Mouse (Mus musculus) spleen, embryonic (tissue): Measurements from ENCODE around the gene Elmsan1.

Experiments
- CTCF ChIA-PET: fragments of 350-600 bp; sonication (Branson Sonifier 250); formaldehyde crosslinking; loops from one replicate; lab custom pipeline; 2022; lab: Charles Lee

The Elmsan1 gene

DNA sequence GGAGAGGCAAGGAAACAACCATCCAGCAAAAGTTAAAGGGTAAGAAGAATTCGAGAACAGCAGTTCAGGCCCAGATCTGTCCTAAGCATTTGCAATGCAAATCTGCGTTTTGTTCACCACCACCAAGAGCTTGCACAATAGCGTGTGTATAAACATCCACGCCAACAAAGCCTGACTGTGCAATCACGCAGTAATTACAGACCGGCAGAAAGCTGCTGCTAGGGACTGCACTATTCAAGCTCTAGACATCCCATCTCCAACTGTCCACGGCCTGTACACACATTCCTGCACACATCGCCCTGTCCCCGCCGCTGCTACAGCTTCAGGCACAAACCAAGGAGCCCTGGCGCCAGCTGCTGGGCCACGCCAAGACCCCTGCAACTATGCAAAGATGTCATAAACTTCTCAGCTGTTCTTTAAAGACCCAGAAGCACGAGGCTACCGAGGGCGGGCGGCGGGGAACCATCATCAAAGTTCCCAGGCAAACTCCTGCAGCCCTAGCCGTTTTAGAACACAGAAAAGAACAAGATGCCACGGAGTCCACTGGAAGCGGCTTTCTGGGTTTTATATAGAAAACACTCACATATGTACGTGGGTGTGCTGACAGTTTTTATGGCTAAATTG is 1.1 kb downstream of the Elmsan1 start:
- CTCF ChIA-PET, result interaction anchor here (0.6 to 1.5 kb wide), 4 partner anchors 10 to 114 kb away, joined by 3 to 5 read pairs (median 3); no protein-coding TSS in a partner anchor

DNA sequence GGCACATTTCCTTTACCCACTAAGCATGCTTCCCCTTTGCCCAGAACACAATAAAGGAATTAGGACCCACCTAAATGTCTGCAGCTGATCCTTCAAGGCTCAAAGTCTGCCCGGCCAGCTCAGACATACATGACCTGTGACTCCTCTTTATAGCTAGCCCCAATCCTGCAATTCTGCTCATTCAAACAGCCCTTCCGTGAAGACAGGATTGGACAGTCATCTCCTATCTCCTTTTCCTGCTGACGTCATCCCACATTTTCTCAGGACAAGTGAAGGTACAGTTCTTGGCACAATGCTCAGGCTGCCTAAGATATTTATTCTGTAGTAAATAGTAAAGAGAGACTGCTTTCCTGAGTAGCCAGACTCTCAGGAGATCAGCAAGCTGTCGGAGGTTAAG is 1.6 kb downstream of the Elmsan1 start:
- CTCF ChIA-PET, result interaction anchor here (1.5 kb wide), 1 partner anchor 9 kb away, joined by 5 read pairs; no protein-coding TSS in a partner anchor

DNA sequence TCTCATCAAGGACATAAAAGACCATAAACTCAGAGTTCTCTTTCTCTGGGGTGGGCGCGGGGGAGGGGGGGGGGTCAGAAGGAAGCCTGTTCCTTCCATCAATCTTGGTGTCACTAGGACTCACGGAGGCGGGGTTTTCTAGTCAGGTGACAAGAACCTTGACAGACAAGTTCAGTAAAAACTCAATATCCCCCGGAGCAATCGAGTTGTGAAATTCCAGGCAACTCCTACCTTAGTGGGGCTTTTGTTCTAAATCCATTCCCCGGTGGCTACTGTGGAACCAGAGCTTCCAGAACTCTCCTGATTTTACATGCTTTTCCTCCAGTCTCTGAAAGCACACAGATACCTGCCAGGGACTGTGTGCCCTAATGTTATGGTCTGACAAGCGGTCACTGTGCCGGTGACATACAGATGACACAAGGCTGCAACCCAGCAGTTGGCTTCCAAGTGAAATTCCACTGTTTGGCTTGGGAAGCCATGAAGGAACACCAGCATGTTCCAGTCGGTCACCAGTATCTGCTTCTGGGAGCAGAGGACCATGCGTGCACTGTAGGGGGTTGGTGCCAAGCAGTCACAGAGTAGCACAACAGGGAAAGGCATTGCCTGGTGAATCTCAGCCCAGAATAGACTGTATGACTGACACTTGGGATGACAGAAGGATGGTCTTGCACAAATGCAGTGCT is 2.8 kb downstream of the Elmsan1 start:
- CTCF ChIA-PET, result interaction anchor here (0.6 to 1.5 kb wide), 8 partner anchors 10 to 91 kb away, joined by 3 to 9 read pairs (median 6); no protein-coding TSS in a partner anchor

DNA sequence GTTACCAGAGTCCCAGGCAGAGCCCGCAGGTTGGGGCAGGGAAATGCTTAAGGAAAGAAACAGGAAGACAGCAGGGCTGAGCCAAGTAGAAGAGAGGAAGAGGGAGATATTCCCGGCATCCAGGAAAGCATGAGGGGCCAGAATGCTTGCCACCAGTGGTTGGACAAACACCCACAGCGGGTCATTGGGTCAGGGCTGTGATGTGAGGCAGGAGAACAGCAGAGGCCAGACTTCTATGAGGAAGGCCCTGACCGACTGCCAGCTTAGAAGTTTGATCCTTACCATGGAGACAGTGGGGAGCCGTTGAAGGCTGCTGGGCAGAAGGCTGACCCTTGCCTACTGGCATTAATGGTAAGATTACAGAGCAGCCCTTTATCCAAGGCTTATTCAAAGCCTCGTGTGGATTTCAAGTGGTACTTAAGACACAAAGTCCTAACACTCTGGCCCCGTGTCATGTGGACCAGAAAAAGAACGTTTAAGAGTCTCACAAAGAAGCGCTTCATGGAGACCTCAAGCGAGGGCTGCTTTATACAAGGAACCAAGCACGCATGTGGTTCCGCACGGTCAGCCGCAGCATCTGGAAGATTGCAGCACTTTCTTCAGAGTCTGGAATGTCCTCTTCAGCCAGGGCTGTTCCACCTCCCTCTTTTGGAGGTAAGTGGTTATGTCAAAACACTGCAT is 4.0 kb downstream of the Elmsan1 start:
- CTCF ChIA-PET, result interaction anchor here (0.5 to 1.5 kb wide), 5 partner anchors 9 to 26 kb away, joined by 3 to 8 read pairs (median 5); no protein-coding TSS in a partner anchor

DNA sequence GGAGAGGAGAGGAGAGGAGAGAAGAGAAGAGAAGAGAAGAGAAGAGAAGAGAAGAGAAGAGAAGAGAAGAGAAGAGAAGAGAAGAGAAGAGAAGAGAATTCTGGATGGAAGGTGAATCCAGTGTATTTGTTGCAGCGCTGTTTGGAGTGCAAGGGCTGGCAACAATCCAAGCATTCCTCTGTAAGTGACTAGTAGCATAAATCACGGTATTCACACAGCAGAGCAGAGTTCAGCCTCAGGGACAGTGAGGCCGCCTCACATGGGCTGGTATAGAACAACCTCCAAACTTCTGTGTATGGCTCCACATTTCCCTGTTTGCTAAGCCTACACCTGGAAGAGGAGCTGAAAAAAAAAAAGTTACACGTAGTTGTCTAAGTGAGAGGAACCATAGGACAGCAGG is 6.4 kb downstream of the Elmsan1 start:
- CTCF ChIA-PET, result no interaction called here

DNA sequence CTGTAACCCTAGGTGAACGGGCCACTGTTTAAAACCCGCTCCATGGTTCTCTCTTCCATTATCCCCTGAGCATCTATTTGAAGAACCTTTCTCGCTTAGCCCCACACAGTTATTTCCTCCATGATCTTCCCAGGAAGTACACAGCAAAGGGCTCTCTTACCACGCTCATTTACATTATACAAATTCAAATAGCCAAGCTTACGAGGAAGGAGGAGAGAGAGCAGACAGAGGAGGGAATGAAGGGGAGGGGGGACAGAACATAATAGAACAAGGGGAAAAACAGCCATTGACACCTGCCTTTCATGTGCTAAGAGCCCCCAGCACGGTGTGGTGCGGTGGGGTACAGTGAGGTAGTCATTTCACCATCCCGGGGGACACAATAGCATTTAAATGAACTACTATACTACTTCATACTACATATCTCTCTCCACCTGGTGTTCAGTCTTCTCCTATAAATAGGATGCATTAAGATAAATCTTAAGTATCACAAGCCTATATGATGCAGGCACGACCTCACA is 7.6 kb downstream of the Elmsan1 start:
- CTCF ChIA-PET, result interaction anchor here (0.6 to 1.1 kb wide), 3 partner anchors 10 to 177 kb away, joined by 3 to 6 read pairs (median 3); no protein-coding TSS in a partner anchor

DNA sequence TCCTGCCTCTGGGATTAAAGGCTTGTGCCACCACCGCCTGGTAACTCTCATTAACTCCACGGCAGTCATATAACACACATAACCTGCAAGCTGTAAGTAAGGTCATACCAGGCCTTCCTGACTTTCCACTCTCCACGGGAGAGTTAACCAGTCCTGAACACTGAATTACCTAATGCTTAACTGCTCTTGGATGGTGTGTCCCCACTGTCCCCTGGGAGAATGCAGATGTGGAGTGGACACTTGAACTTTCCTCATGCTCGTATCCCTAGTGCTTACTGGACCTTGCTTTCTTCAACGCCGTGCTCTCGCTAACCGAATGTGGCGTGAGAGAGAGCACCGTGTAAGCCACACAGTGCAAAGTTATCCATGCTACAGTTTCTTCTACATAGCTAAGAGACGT is 8.4 kb downstream of the Elmsan1 start:
- CTCF ChIA-PET, result interaction anchor here (1.5 kb wide), 1 partner anchor 12 kb away, joined by 4 read pairs; no protein-coding TSS in a partner anchor

DNA sequence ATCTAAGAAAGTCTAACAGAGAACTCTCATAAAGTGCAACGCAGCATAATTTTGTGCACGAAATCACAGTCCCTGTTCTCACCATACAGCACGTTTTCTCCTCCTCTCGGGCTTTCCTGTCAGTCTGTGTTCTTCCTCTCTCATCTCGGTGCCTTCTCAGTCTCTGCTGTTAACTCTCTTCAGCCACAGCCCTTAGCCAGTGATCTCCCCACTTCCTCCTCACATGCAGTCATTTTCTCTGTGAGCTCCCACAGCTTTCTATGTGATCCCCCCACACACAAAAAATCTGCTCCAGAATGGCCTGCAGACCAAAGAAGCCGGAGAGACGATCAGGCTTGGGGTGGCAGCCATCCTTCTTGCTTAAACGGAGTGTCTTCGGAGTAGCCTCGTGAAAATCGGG is 9.6 kb downstream of the Elmsan1 start:
- CTCF ChIA-PET, result interaction anchor here (0.7 to 1.5 kb wide), 3 partner anchors 11 to 17 kb away, joined by 4 to 5 read pairs (median 4); no protein-coding TSS in a partner anchor

DNA sequence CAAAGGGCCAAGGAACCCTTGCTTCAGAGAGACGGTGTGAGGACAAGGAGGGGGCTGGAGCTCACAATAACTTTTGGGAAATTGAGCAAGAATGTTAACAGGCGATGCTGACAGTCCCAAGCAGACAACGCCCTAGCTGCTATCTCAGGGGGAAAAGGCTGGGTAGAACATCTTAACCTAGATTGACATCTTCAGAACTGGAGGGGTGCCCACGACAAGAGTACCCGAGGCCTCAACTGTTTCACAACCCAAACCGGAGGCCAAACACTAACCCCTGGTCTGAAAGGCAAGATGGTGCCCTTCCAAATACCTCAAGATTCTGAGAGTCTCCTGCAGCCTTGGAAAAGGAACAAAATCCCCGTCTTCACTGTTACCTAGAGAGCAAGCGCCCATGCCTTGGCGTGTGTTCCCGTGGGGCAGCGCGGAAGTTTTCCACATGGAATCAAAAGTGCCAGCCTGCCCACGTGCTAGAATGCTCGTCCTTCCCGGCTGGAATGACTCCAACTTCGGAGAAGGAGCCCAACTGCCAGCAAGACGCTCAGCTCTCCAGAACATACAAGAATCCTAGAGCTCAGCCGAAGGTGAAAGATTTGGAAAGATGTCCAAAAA is 11.4 kb downstream of the Elmsan1 start:
- CTCF ChIA-PET, result interaction anchor here (1.7 kb wide), 1 partner anchor 10 kb away, joined by 5 read pairs; no protein-coding TSS in a partner anchor

DNA sequence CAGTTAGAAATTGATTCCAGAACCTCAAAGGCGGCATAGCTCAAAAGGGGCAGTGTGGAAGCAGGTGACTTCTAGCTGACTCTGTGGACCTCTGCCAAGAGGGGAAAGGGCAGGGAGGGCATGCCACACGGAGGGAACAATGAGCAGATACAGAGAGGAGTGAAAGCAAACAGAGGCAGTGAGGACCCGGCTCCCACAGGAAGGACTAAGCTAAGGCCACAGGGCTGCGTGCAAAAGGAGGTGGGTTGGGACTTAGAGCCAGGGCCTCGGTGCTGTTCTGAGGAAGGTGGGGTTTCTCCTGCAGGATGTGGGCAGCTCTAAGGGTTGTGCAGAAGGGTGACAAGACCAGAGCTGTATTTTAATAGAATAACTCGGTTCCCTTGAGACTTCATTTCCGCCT is 12.2 kb downstream of the Elmsan1 start:
- CTCF ChIA-PET, result interaction anchor here (0.7 kb wide), 2 partner anchors 11 to 78 kb away, joined by 3 read pairs; partner anchors contain the start of gene Ptgr2

DNA sequence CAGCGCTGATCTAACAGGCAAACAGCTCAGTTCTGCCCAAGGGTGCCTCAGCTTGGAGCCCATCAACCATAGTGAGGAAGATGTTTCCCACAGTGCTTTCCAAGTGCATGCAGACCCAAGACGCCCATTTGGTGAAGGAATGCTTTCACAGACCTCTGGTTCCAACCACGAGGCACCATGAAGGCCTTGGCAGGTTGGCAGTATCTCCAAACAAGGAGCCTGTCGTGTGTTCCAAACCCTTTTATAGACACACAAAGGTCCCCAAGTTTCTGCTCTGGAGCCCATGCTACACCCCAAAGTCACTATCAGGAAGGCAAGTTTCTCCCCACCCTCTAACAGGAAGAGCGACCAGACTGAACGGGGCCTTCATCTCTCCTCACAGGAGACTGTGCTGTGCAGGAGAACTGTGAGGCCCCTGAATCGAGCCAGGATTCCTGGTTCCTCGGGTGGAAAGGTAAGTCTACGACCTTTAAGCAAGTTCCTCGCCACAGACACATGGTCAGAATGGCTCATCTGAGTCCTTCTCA is 13.0 kb downstream of the Elmsan1 start:
- CTCF ChIA-PET, result interaction anchor here (0.6 to 0.7 kb wide), 2 partner anchors 9 to 11 kb away, joined by 3 to 4 read pairs; no protein-coding TSS in a partner anchor

DNA sequence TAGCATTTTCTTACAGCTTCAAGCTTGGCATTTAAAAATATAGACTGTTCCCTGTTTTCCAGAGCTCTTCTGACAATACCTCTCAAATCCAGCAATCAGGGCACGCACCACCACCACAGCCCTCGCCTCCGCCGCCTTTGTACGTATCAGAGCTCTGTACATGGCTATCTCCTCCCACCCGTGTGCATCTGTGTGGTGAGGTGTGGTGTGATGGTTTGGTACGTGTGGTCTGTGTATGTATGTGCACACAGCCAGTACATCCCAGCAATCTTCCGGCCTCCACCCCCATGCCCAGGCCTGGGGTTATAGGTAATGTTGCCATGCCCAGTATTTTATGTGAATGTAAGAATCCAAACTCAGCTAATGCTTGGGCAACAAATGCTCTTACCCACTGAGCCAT is 14.0 kb downstream of the Elmsan1 start:
- CTCF ChIA-PET, result interaction anchor here (1.3 kb wide), 1 partner anchor 10 kb away, joined by 5 read pairs; no protein-coding TSS in a partner anchor

DNA sequence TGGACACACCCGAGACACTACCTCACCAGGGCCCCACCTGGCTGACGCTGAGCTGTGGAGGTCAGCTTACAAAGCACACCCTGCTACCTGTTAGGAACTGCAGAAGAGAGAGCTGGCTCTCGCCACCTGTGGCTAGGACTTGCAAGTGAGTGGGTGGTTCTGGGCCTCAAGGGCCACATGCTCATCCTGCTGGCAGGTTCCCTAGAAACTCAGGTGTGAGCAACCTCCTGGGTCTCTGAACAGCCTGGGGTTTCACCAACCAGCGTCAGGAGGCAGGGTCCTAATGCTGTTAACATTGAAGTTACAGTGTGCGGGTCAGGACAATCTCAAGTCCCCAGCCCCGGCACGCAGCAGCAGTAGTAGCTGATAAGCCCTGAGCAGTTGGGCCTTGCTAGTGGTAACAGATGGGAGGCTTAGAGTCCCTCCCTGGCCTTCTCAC is 14.9 kb downstream of the Elmsan1 start:
- CTCF ChIA-PET, result interaction anchor here (0.6 to 1.3 kb wide), 2 partner anchors 10 to 48 kb away, joined by 3 to 5 read pairs; no protein-coding TSS in a partner anchor

DNA sequence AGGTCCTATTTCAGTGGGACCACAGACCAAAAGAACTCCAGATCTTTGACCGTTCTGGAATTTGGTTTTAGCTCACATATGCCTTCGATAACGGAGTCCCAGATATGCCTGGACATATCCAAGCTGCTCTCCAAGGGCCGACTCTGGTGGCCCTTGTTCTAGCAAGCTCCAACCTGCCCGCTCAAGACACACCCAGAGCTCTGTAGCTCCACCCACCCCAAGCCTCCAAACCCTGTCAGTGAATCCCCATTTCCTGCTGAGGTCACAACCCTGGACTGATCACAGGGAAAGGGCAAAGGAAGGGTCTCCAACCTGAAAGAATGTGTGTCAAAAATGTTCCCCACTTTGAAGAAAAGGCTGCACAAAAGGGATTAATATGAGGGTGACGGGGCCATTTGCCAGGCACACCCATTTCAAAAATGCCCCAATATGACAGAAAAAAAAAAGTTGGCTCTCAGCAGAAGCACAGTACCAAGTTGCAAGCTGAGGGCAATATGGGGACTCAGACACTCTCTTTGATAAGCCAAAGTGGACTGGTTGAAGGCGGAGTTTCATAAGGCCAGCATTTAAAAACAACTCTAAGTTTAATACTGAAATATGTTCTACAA is 15.4 kb downstream of the Elmsan1 start:
- CTCF ChIA-PET, result interaction anchor here (0.6 kb wide), 1 partner anchor 15 kb away, joined by 3 read pairs; the partner anchor contains the start of gene Elmsan1

DNA sequence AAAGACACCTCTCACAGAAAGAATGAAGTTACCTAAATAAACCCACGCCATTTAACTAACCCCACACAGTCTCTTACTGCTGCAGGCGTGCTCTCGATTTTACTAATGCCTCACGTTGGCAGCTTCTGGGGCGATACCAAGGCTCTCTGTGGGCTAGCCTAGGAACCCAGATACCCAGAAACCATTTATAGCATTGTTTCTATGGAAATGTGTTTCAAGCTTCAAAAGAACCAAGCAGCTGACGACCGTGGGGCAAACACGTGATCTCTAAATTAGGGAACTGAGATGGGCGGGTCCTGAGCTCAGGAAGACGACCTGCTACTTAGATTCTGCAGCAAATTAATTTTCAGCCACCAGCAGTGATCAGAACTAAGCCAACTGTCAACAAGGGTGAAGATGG is 16.1 kb downstream of the Elmsan1 start:
- CTCF ChIA-PET, result interaction anchor here (0.6 kb wide), 1 partner anchor 16 kb away, joined by 3 read pairs; the partner anchor contains the start of gene Elmsan1

DNA sequence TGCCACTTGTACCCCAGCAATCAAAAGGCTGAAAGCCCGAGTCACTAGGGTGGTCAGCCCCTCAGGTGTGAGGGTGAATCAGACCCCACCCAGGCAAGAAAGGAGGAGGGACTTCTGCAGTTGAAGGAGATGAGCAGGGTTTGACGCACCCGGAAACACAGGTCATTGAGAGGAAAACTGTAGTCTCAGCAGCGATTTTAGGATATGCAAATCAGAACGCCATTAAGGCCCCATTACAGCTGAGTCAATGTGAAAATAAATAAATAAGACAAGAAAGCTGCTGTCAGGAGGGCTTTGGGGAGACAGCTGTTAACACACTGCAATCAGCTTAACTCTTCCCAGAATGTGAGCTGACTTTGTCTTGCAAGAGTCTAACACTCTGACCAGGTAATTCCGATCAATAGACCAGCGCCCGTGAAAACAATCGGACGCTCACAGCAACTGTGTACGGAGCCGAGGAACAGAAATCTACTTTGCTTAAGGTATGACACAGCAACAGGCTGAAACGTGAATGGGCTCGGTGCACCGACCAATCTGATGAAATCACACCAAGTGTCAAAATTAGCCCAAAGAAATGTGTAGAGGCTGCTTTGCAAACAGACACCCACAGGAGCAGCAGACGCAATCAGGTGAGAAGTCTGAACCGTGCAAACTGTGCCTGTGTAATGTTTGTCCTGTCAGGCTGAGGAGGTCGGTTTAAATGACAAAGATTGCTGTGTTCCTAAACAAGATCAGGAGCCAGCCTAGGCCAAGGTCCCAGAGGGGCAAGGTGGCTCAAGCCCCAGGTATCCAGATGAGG is 16.8 kb downstream of the Elmsan1 start:
- CTCF ChIA-PET, result no interaction called here

DNA sequence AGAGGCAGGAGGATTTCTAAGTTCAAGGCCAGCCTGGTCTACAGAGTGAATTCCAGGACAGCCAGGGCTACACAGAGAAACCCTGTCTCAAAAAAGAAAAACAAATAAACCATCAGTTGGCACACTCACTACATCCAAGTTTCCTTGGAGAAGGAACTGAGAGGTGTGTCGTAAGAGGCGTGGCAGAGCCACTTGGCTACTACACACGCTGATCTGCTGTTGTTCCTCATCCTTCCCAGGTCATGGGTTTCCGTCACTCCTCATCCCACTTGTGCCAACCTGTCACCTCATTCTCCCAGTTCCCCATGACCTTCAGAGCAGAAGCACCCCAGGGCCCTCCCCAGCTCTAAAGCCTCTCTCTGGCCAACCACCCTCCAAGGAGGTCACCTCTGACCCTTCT is 17.5 kb downstream of the Elmsan1 start:
- CTCF ChIA-PET, result interaction anchor here (0.7 to 0.8 kb wide), 2 partner anchors 9 to 10 kb away, joined by 3 to 9 read pairs; no protein-coding TSS in a partner anchor

DNA sequence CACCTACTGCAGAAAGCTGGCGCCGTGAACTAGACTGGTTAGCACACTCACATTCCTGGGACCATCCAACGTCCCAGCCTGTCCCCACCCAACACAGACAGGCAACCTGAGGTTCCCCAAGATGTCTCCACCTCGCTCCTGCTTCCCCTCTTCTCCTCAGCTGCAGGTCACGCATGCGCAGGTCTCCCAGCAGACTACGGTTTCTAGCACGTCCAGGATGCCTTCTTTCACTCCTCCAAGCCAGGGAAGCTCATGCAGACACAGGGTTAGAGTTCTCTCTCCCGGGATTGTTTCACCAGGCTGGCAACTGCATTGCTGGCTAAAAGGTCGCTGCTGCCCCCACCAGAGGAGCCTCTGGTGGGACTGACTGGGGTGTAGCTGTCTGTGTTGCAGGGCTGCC is 19.8 kb downstream of the Elmsan1 start:
- CTCF ChIA-PET, result interaction anchor here (0.9 kb wide), 1 partner anchor 11 kb away, joined by 4 read pairs; no protein-coding TSS in a partner anchor
